Mouse (Mus musculus): ENCODE measurements around the gene Ppfia2.

GRCm38 (mm10) chr10:106939441-106939840 lies 469.3 kb downstream of the Ppfia2 start:
- TF ChIP-seq CTCF (IDR thresholded peaks at IDR 0.05; ENCODE audit: extremely low read depth, insufficient read depth, low read length), result no peak
- TF ChIP-seq POLR2A (IDR thresholded peaks at IDR 0.05; ENCODE audit: extremely low read depth, insufficient read depth, low read length), result no peak

Data from cortical plate, adult 2 months (tissue).